Mouse (Mus musculus) hematopoietic multipotent progenitor cell, adult 10-12 weeks (in vitro differentiated cells): ENCODE results near the gene Wdpcp. TPM values are rescaled to one million over a fixed set of nuclear protein-coding genes. Genes with fewer than 3 reads are reported as not detected.

Experiments used
- polyA plus RNA-seq: library from polyadenylated mRNA; stranded (reverse); fragments of >175 nt; gene quantifications from 2 replicates; pipeline ENCODE4 v1.2.3, GENCODE M21; 2012; ENCODE audit warnings: low replicate concordance

The Wdpcp gene
- 0.16 and 0.25 TPM in 2 replicates for polyA plus RNA-seq

DNA sequence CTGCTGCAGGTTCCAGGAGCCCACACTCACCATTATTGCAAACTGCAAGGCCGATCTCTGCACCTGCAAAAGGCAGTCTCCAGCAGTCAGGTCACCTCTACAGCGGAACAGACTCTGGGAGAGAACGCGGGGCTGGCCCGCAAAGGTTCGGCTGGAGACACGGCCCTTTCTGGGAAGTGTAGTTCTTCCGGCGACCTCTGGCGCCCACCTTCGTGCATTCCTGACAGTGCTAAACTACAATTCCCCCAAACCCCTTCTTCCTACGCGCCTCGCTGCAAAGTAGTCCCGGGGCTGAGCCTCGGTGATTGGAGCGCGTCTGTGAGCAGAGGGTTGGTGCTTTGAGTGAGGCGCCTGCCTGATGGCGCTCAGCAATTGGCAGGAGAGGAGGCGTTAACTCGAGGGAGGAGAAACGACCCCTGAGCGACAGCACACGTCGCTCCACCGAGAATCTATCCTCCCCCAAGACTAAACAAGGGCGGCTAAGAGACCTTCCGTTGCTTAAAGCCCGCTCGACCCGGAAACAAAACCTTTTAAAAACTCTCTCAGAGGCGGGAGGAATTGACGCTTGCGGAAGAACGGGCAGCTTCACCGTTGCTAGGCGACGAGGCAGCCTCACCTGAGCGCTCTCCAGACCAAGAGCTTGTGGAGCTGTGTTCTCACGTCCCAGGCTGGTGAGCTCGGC, at the start of gene Wdpcp, which contains the start of gene Mdh1:
Wdpcp (plus strand) TSS at position 536 of the 682 bp plus-strand sequence.
Mdh1 (minus strand) TSS at position 668 of the 682 bp plus-strand sequence.

Other genes with a start within 250 kb of the Wdpcp start
- 11.1 and 20.3 TPM in 2 replicates for gene Ugp2, start 201.0 kb upstream of the Wdpcp start, polyA plus RNA-seq
- 8.4 and 18.9 TPM in 2 replicates for gene Mdh1, start 132 bp downstream of the Wdpcp start, polyA plus RNA-seq